Mouse (Mus musculus) c-Kit-positive CD71-negative TER-119-negative erythroid progenitor cells, embryonic 14.5 days (primary cell): ENCODE results near the gene Acp5.
A peak's percentile ranks its signal among the peaks of the same experiment; 100 is the strongest.

Experiments
- DNase-seq: peaks from one replicate; pipeline ENCODE4 v3.0.0-alpha.2; 2013; ENCODE audit warnings: low read depth

The Acp5 gene

GRCm38 (mm10) chr9:22095854-22096307 is 39.6 kb downstream of the Acp5 start:
- peak; percentile 74 for DNase-seq

- no peak for DNase-seq
These were observed 42.8 kb downstream of the Acp5 start for GRCm38 (mm10) chr9:22092746-22093145.

- DNase-seq: no peak
These were observed 45.5 kb downstream of the Acp5 start for GRCm38 (mm10) chr9:22089986-22090385.

GRCm38 (mm10) chr9:22089281-22089680 is 46.2 kb downstream of the Acp5 start:
- DNase-seq: no peak

- no peak for DNase-seq
These were observed 48.4 kb downstream of the Acp5 start for GRCm38 (mm10) chr9:22087034-22087618.

- no peak for DNase-seq
These were observed 49.5 kb downstream of the Acp5 start for GRCm38 (mm10) chr9:22086012-22086411.

GRCm38 (mm10) chr9:22085022-22085834 is 50.3 kb downstream of the Acp5 start, which contains the start of gene Ecsit:
Gene Ecsit, minus strand, starts transcription at chr9:22085438.
- peak; percentile 93 for DNase-seq

- no peak for DNase-seq
These were observed 50.9 kb downstream of the Acp5 start for GRCm38 (mm10) chr9:22084667-22085021.
